Mouse (Mus musculus) limb, embryonic 14.5 days (tissue): ENCODE data around the gene Pfkm. TPM values are rescaled to one million over a fixed set of nuclear protein-coding genes. Genes with fewer than 3 reads are reported as not detected.

Experiments used
- ATAC-seq: fragments of 200-750 bp; cut with Nextera tagmentation; 2 replicates; pipeline ENCODE4 v1.8.0; 2017; ENCODE audit warnings: low read depth, moderate number of reproducible peaks, moderate TSS enrichment; ENCODE audit not compliant: low FRiP score
- DNase-seq: peaks from one replicate; pipeline ENCODE4 v3.0.0-alpha.2; 2015; ENCODE audit warnings: low spot score
- H3K27ac ChIP-seq: fragments of 300-500 bp; sonication (generic); replicated peaks from 2 replicates; pipeline ENCODE4 v1.5.1; 2014; ENCODE audit warnings: low read depth, mild to moderate bottlenecking, low read length, moderate library complexity, mixed read lengths
- H3K27me3 ChIP-seq: fragments of 300-500 bp; sonication (generic); 2 replicates; pipeline ENCODE4 v1.6.1; 2014; ENCODE audit warnings: low read length, mixed read lengths; ENCODE audit not compliant: control insufficient read depth, insufficient read depth
- H3K36me3 ChIP-seq: fragments of 300-500 bp; sonication (generic); 2 replicates; pipeline ENCODE4 v1.6.1; 2014; ENCODE audit warnings: mild to moderate bottlenecking, low read length, moderate library complexity, mixed read lengths; ENCODE audit not compliant: control insufficient read depth, insufficient read depth
- H3K4me1 ChIP-seq: fragments of 300-500 bp; sonication (generic); 2 replicates; pipeline ENCODE4 v1.6.1; 2014; ENCODE audit warnings: antibody characterized with exemption, low read length, mixed read lengths; ENCODE audit not compliant: control insufficient read depth, insufficient read depth
- H3K4me2 ChIP-seq: fragments of 300-500 bp; sonication (generic); replicated peaks from 2 replicates; pipeline ENCODE4 v1.6.1; 2014; ENCODE audit warnings: low read depth, mild to moderate bottlenecking, low read length, moderate library complexity; ENCODE audit not compliant: severe bottlenecking
- H3K4me3 ChIP-seq: fragments of 300-500 bp; sonication (generic); replicated peaks from 2 replicates; pipeline ENCODE4 v1.5.1; 2014; ENCODE audit warnings: low read length
- H3K9ac ChIP-seq: fragments of 300-500 bp; sonication (generic); 2 replicates; pipeline ENCODE4 v1.6.1; 2014; ENCODE audit warnings: mild to moderate bottlenecking, low read depth, low read length, moderate library complexity; ENCODE audit not compliant: severe bottlenecking
- H3K9me3 ChIP-seq: fragments of 300-500 bp; sonication (generic); 2 replicates; pipeline ENCODE4 v1.6.1; 2016; ENCODE audit warnings: low read length; ENCODE audit not compliant: control insufficient read depth
- POLR2A ChIP-seq: fragments of 200-500 bp; IDR thresholded peaks from 2 replicates; pipeline ENCODE4 v1.8.0; 2012; ENCODE audit warnings: inconsistent platforms, mild to moderate bottlenecking, moderate library complexity, borderline replicate concordance; ENCODE audit not compliant: insufficient read depth, insufficient read length; ENCODE audit errors: extremely low read depth
- WGBS: fragments of 180-500 bp; shearing (Covaris S2); extraction: QIAGEN DNeasy Blood & Tissue Kit; methylation state at CpG from one replicate; pipeline ENCODE4 v1.1.7; 2014; 5-methylcytosine and 5-hydroxymethylcytosine counted together
- polyA plus RNA-seq, 2 experiments: library from polyadenylated mRNA; depleted of rRNA in 1 of 2; stranded (reverse) in 1 of 2; unstranded in 1 of 2; fragments of >200 nt; fragmentation: Nextera tagmentation in 1 of 2; extraction: Ambion mirVana in 1 of 2; gene quantifications; 2 replicates each; pipeline versions ENCODE4 v1.2.1 to v1.2.3; 2012 to 2014

The Pfkm gene
- polyA plus RNA-seq, 2 experiments = 49.8 to 75.8 TPM

- H3K36me3 ChIP-seq = no peaks in the 10 kb centered on the region
- no peaks in the 10 kb centered on the region for H3K9me3 ChIP-seq
- no peak overlapping the region for H3K9ac ChIP-seq
- DNase-seq (no peak), ATAC-seq (no peak)
- no peak for TF ChIP-seq POLR2A
- no peak overlapping the region for H3K4me2 ChIP-seq
- H3K4me1 ChIP-seq = no peaks in the 10 kb centered on the region
- H3K4me3 ChIP-seq = no peak overlapping the region
- H3K27me3 ChIP-seq = peaks cover 4% of the 10 kb centered on the region; the same call in 1 of the 2 replicates
- WGBS = 73% methylated on average over 19 of the region's 19 CpGs
- no peak overlapping the region for H3K27ac ChIP-seq
Measured at GRCm38 (mm10) chr15:98161026-98161805, 68.8 kb downstream of the Pfkm start.

DNA sequence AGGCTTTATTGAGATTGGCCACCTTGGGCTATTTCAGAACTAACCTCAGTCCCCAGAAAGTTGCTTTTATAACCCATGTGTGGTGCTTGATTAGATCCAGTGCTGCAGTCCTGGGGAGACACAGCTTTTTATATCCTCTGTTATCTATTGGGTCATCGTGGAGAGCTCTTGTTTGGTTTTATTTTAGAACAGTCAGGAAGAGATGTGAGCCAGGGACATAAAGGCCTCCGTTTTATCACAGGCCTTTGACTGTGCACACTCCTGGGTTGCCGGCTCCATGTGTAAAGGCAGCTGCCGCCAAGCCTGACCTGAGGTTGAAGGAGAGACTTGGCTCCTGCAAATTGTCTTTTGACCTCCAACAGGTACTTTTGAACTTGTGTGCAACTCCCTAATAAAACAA lies 70.2 kb downstream of the Pfkm start:
- no peak overlapping the region for H3K27ac ChIP-seq
- no peaks in the 10 kb centered on the region for H3K36me3 ChIP-seq
- TF ChIP-seq POLR2A = no peak
- 50% methylated on average over 4 of the region's 4 CpGs for WGBS
- no peaks in the 10 kb centered on the region for H3K4me1 ChIP-seq
- no peak; the same call in 1 of the 2 replicates for ATAC-seq
- no peak overlapping the region for H3K4me2 ChIP-seq
- no peak overlapping the region for H3K4me3 ChIP-seq
- DNase-seq = no peak
- peaks cover 16% of the 10 kb centered on the region for H3K27me3 ChIP-seq
- no peak overlapping the region for H3K9ac ChIP-seq
- no peaks in the 10 kb centered on the region for H3K9me3 ChIP-seq

GRCm38 (mm10) chr15:98165525-98165924 lies 73.1 kb downstream of the Pfkm start, which contains the start of gene Asb8:
Gene Asb8, minus strand, starts transcription at chr15:98165625.
- WGBS = 84% methylated on average over 5 of the region's 5 CpGs
- H3K27ac ChIP-seq = no peak within 1 kb of the TSS
- peaks cover 45% of the 10 kb centered on the region for H3K27me3 ChIP-seq
- no peak for TF ChIP-seq POLR2A
- ATAC-seq (no peak), DNase-seq (no peak)
- no peaks in the 10 kb centered on the region; the same call in 1 of the 2 replicates for H3K4me1 ChIP-seq
- no peaks in the 10 kb centered on the region for H3K36me3 ChIP-seq
- H3K9me3 ChIP-seq = no peaks in the 10 kb centered on the region
- no peak within 1 kb of the TSS for H3K4me3 ChIP-seq
- H3K4me2 ChIP-seq = no peak within 1 kb of the TSS
- H3K9ac ChIP-seq = no peak within 1 kb of the TSS

DNA sequence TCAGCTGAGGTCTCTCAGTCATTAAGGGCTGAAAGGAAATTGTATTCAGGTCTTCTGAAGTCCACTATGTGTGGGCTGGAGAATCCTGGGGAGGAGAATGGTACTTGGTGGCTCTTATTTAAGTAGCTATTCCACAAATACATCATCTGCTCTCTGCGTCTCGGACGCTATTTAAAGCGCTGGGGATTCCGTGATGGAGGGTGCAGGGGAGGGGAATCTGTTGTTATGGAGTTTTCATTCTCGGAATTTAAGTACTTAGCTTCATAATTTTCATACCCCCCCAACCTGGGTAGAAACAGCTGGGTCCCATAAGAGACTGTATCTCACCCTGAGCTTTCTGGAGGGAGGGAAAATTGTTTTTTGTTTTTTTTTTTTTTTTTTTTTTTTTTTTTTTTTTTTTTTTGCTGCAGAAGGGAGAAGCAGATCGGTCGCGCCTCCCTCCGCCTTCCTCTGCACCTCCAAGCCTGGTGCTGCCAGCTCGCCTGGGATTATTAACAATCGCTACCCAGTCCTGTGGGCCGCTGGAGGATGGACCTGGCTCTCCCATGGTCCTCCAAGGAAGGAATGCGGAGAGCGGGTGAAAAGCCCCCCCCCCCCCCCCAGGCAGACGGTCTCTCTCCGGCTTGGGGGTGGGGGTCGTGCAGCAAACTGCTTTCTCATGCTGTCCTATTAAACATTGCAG lies 74.7 kb downstream of the Pfkm start, which contains the start of gene Ccdc184:
Gene Ccdc184, plus strand, starts transcription at position 196 of the 682 bp plus-strand sequence.
- 2% methylated on average over 18 of the region's 18 CpGs for WGBS
- Histone ChIP-seq H3K36me3 (no peaks in the 10 kb centered on the region), H3K4me2 (peak within 1 kb of the TSS; percentile 76), H3K4me3 (peak within 1 kb of the TSS; percentile 45), H3K9me3 (no peaks in the 10 kb centered on the region), H3K27me3 (peaks cover 58% of the 10 kb centered on the region), H3K9ac (no peak within 1 kb of the TSS), H3K27ac (no peak within 1 kb of the TSS), H3K4me1 (no peaks in the 10 kb centered on the region; the same call in 1 of the 2 replicates)
- ATAC-seq (peak; percentile 12; the same call in 1 of the 2 replicates), DNase-seq (no peak)
- TF ChIP-seq POLR2A = no peak

DNA sequence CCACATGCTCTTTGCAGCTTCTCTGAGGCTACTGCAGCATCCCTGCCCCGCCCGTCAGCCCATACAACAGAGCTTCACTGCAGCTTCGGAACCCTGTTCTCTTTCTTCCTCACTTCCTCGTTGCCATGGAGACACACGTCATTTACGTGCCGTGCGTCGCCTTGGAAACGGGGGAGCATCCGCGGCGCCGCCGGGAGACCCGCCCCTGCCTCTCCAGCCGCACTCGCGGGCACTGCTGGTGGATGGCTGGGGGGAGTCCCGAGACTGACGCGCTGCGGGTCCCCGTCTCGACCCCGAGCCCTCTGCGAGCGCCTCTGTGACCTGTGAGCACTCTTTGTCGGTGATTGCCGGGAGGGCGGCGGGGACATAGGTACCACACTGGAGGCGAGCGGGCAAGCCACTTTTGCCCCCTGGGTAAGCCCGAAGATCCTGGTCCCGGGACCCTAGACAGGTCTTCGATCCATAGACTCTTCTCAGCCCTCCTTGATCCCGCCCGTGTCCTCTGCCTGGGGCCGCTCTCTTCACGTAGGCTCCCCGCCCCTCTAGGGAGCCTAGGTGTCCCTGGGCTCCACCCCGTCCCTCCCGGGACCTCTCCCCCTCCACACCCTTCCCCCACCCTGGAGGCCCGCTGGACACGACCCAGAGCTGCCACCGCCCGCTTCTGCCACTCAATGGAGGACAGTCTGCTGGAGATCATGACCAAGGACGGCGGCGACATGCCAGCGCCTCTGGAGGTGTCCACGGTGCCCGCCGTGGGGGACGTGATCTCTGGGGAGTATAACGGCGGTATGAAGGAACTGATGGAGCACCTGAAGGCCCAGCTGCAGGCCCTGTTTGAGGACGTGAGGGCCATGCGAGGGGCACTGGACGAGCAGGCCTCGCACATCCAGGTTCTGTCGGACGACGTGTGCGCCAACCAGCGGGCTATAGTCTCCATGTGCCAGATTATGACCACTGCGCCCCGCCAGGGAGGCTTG lies 75.5 kb downstream of the Pfkm start:
- H3K4me3 ChIP-seq = peak overlapping the region; percentile 45
- H3K27me3 ChIP-seq = peaks cover 59% of the 10 kb centered on the region
- ATAC-seq = peak; percentile 93
- DNase-seq = peak; percentile 80
- no peak for TF ChIP-seq POLR2A
- H3K9me3 ChIP-seq = no peaks in the 10 kb centered on the region
- no peak overlapping the region for H3K9ac ChIP-seq
- H3K27ac ChIP-seq = no peak overlapping the region
- H3K4me1 ChIP-seq = no peaks in the 10 kb centered on the region; the same call in 1 of the 2 replicates
- H3K36me3 ChIP-seq = no peaks in the 10 kb centered on the region
- whole genome bisulfite sequencing = 1% methylated on average over 65 of the region's 69 CpGs
- H3K4me2 ChIP-seq = peak overlapping the region; percentile 76
